Mouse (Mus musculus): ENCODE results near the gene Ptger3. TPM values are rescaled to one million over a fixed set of nuclear protein-coding genes. Genes with fewer than 3 reads are reported as not detected.
A peak's percentile ranks its signal among the peaks of the same experiment; 100 is the strongest.

Gene Ptger3
- 1 to 10 TPM; 6.0 to 6.5 TPM for total RNA-seq (2021)
- long read RNA-seq, partial matches to known transcripts = 0 of 1 reads
- long read RNA-seq, other reads (novel, unspliced or antisense) = 0 of 1 reads

DNA sequence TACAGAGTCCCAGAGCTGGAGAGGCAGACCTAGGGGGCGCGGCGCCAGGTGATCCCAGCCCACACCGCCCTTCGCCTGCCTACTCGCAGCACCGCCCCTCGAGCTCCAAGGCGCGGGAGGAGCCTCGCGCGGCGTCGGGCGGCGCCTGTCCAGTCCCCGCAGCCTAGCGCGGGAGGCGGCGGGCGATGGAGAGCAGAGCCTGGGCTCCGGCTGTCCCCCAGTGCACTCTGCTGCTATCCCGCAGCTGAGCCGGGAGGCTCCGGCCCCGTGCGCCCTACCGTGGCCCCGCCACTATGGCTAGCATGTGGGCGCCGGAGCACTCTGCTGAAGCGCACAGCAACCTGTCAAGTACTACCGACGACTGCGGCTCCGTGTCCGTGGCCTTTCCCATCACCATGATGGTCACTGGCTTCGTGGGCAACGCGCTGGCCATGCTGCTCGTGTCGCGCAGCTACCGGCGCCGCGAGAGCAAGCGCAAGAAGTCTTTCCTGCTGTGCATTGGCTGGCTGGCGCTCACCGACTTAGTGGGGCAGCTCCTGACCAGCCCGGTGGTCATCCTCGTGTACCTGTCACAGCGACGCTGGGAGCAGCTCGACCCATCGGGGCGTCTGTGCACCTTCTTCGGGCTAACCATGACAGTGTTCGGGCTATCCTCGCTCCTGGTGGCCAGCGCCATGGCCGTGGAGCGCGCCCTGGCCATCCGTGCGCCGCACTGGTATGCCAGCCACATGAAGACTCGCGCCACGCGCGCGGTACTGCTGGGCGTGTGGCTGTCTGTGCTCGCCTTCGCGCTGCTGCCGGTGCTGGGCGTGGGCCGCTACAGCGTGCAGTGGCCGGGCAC, at the start of gene Ptger3:
Gene Ptger3 (plus strand): TSS at position 168 of the 841 bp plus-strand sequence.
- peak; percentile 12 to 37 for DNase-seq (ENCODE audit: low spot score in 2 of 2)

GRCm38 (mm10) chr3:157517992-157518391, 48.7 kb upstream of the Ptger3 start:
- no peak for DNase-seq (ENCODE audit: low spot score in 2 of 2)

DNA sequence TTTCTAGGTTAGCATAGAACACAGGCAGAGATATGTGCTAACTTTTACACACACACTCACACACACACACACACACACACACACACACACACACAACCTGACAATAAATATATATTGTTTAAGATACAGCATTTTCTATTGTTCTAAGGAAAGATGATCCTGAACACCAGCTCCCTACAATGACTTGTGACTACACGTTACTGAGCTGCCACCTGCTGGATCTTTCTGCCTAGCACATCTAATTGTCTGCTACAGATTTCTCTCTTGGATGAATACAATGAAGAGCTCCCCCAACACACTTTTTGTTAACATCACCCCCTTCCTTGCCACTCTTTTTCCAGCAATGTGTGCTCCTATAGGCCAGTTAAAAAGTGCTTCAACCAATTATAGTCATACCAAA, 46.3 kb upstream of the Ptger3 start:
- peak; percentile 74 to 77 for DNase-seq (ENCODE audit: low spot score in 2 of 2)

DNA sequence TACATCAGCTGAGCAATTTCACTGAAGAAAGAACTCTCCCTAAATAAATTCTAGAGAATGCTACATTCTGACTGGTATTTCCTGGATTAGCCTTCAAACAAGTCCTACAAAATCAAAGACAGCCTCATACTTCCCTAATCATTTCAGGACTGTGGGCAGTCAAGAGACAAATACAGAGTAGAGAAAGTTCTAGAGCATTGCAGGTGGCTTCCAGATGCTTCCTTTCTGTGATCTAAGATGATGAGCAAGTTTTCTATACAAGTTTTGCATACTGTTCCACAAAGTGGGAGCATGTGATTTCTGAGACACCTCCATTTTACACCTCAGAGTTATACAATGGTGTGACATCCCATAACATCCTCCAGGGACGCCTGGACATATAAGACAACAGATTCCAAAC, 42.9 kb upstream of the Ptger3 start:
- DNase-seq (ENCODE audit: low spot score in 2 of 2) = no peak

DNA sequence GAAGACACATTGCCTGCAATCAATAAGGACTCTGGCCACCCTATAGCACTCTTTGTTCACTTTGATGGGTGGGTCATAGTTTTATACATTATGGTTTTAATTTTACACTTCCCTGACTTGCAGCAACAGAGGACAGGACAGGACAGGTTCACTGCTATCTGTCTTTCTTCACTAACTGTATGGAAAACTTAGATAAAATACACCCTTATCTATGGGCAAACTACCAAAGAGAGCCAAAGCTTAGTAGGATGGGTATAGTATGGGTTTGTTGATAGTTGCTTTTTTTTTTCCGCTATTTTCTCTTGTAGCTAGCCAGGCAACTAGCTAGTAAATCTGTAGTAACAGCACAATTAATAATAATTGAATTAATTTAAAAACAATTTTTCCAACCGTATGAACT, 35.1 kb upstream of the Ptger3 start:
- DNase-seq (ENCODE audit: low spot score in 2 of 2) = no peak

DNA sequence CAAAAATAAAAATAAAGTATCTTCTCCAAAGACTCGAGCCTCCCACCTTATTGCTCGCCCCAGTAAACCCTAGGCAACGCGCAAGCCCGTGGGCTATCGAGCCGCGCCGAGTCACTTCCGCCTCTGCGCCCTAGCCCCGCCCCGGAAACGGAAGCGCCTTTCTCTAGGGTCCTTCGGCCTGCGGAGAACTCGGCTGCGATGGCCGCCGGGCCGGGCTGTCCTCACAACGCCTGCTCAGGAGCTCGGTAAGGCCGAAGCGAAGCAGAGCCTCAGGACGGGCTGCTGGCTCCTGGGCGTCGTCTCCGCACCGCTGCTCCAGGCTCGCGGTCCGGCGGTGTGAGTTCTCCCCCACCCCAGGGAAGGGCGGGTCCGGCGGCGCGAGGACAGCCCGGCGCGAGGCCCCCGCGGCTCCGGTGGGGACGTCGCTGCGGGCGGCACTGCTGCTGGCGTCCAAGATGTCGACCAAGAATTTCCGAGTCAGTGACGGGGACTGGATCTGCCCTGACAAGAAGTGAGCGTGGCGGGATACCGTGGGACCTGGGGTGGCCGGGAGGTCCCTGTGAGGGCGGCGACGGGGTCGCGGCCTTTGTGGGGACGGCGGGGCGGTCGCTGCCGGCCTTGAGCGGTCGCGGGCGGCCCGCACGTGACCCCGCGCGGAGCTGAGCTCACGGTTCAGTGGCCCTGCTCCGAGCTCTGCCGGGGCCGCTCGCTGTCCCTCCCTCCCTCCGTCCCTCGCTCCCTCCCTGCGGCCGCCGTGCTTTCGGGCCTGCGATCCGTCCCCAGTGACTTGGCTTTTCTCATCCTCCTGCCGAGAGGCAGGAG, 32.5 kb upstream of the Ptger3 start, which contains the start of gene Zranb2:
Gene Zranb2 (plus strand): TSS at position 197 of the 822 bp plus-strand sequence.
- DNase-seq (ENCODE audit: low spot score in 2 of 2) = peak; percentile 95 to 96

DNA sequence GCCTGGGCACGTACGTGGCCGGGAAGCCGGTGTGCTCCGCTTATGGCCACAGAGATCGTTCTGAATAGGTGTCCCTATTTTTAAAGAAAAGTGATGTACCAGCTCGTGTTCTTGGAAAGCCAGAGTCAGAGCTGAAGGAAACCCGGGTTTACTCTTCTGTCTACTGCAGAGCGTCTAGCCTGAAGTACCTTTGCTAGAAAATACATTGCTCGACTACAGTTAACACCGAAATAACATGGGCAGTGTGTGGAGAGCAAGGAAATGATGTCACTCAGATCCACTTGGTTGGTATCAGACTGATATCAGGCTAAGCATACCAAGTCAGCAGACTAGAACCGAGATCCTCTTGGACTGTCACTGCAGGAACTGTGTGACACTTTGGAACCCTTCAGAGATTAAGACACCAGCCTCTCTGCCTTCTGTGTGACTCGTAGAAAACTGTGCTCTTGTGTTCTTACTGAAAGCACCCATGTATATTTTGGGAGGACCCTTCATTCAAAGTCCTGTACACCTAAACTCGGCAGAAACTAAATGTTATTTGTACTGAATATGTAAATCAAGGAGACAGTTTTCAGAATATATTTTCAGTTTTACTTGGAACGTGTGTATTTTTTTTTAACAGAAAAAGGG, 31.8 kb upstream of the Ptger3 start:
- no peak for DNase-seq (ENCODE audit: low spot score in 2 of 2)

DNA sequence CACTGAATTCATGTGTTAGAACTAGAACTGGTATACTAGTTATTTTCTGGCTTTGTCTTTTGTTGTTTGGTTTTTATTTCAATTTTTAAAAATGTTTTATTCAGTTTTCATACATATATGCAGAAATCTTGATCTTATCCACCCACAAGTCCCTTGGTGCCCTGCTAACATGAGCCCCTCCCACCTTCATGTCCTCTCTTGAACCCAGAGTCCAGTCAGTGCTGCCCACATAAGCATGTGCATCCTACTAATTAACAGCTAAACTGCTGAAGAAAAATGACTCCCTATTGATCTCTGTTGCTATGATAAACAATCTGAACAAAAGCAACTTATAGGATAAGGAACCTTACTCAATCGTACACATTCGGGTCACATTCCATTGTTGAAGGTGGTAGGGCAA, 17.4 kb upstream of the Ptger3 start:
- no peak for DNase-seq (ENCODE audit: low spot score in 2 of 2)

GRCm38 (mm10) chr3:157549758-157550600, 16.7 kb upstream of the Ptger3 start:
- no peak for DNase-seq (ENCODE audit: low spot score in 2 of 2)

GRCm38 (mm10) chr3:157565196-157565595, 1.5 kb upstream of the Ptger3 start:
- DNase-seq (ENCODE audit: low spot score in 2 of 2) = peak in 1 of 2 experiments; percentile 24

DNA sequence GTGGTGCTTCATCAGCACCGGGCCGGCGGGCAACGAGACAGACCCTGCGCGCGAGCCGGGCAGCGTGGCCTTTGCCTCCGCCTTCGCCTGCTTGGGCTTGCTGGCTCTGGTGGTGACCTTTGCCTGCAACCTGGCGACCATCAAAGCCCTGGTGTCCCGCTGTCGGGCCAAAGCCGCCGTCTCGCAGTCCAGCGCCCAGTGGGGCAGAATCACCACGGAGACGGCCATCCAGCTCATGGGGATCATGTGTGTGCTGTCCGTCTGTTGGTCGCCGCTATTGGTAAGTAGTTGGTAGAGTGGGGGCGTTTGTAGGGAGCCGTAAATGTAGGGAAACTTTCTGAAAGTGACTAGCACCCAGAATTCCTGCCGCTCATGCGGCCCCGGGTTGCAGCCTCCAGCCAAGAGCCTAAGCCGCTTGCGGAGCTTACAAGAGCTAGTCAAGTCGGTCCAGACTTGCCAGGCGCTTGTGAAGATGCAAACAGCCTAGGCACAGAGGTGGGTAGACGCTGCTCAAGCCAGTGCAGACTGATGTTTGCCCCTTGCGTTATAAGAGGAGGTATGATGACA, 957 bp downstream of the Ptger3 start:
- DNase-seq (ENCODE audit: low spot score in 2 of 2) = no peak

DNA sequence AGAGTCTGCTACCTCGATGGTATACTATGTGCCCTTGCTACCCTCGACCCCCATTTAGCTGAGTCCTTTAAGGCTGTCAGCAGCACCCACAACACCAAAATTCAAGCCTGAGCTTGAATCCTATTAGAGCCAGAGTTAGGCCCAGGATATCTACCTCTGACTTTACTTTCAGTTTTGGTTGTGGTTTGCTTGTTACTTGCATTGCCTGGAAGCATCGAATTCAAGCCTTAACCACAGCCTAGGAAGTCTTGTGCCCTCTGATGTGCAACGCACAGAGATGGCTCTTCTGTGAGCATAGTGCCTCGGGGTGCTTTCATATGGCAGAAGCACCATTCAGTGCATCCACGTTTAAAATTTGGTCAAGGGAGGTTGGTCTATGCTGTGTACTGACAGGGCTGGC, 5.3 kb downstream of the Ptger3 start:
- no peak for DNase-seq (ENCODE audit: low spot score in 2 of 2)

DNA sequence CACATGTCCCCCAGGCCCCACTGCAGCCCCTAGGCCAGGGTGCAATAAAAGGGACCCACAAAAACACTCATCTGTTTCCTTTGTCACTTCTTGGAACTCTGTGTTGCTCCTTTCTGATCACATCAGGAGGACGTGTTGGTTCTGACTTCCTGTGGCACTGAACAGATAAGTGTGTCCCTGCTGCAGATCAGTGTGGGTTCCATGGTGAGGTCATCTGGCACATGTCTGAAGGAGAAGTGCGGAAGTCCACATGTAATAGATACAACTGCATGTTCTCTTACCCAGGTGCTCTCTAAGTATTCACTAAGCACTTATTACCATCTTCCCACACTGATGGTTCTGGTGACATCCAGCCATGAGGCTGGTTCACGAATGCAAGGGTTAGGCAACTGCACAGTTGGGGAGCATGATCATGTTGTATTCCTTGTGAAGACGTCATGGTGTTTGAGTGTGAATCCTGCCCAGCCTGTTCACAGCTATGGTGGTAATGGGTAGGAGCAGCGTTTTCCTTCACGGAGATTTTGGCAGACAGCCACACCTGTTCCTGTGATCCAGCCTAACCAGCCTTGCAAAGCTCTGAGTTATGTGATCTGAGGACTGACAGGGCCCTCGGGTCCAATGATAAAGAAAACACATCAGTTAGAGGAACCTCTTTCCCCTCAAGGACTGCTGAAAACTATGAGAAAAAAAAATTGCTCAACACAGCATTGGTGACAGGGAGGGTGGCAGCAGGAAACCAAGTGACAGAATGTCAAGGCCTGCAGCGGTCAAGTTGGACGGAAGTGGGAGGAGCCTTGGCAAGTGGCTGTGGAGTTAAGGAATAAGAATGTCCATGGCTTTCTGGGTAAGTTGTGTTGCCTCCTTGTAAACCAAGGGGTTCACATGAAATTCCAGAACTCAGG, 9.0 kb downstream of the Ptger3 start:
- DNase-seq (ENCODE audit: low spot score in 2 of 2) = no peak

- DNase-seq (ENCODE audit: low spot score in 2 of 2) = no peak
Measured at GRCm38 (mm10) chr3:157576343-157576722, 9.6 kb downstream of the Ptger3 start.

DNA sequence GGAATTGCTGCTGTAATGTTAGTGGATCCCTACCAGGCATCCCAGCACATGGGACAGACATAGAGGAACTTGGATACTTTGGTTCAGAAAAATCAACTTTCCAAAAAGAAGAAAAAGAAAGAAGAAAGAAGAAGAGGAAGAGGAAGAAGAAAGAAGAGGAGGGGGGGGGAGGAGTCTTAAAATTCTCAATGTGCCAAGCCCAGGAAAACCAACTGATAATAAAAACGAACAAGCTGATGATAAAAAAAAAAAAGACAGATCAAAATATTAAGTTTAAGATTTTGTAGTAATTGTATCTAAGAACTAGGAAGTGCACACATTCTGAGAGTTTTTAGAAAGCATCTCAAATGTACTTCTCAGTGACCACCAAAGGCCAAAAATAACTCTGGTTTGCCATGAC, 10.2 kb downstream of the Ptger3 start:
- DNase-seq (ENCODE audit: low spot score in 2 of 2) = no peak

- DNase-seq (ENCODE audit: low spot score in 2 of 2) = no peak
Measured at GRCm38 (mm10) chr3:157578469-157579170, 11.9 kb downstream of the Ptger3 start.

DNA sequence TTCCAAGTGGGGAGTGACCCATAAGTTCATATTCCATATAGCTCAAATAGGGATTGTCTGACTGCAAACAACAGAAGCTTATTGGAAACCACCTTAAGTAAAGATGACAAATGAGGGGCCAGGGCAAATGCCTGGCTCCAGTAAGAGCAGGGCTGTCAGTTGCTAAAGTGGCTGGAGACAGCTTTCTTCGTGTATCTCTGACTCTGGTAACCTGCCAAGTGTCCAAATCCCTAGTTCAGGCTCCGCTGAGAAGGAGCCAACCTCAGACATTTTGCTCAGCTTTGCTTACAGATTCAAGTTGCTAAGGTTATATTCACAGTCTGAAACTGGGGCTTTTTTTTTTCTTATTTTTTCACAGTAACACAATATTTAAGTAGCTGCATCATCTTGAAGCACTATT, 12.7 kb downstream of the Ptger3 start:
- no peak for DNase-seq (ENCODE audit: low spot score in 2 of 2)

- DNase-seq (ENCODE audit: low spot score in 2 of 2) = no peak
Measured at GRCm38 (mm10) chr3:157580299-157580698, 13.6 kb downstream of the Ptger3 start.

DNA sequence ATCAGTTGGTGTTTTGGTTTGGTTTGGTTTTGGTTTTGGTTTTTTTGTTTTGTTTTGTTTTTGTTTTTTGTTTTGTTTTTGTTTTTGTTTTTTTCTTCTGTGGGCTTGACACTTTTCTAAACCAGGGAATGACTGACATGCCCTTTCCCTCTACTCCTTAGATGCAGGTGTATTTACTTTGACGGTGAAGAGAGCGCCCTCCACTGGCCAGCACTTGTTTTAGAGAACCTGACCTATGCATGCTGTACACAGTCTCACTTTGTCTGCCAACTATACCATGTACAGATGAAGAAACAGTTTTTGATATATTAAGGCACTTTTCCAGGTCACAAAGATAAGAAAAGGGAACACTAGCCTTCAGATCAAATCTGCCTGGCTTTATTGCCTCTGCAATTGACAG, 15.1 kb downstream of the Ptger3 start:
- no peak for DNase-seq (ENCODE audit: low spot score in 2 of 2)
